Mouse (Mus musculus): ENCODE data around the gene Pax5. TPM values are rescaled to one million over a fixed set of nuclear protein-coding genes. Genes with fewer than 3 reads are reported as not detected.

Gene Pax5
- polyA plus RNA-seq, 1 experiment from 2014 or later: 0.99 TPM

DNA sequence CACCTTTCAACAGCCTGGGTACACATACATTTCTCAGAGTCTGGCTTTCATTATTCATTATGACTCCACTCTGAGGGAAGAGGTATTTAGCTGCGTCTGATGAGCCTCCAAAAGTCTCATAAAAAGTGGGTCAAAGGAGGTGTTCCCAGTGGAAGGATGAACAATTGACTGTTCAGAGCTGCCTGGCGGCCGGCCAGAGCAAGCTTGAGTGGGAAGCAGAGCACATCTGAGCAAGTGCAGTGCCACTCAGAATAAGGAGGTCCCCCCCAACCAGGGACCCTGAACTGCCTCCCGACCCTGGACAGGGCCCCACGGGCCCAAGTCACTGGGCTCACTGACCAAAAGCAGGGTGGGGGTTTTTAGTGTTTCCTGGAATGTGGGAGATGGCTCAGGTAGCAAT lies 109.4 kb downstream of the Pax5 start:
- no peak overlapping the region for H3K4me3 ChIP-seq (ENCODE audit: low read length)
- H3K4me1 ChIP-seq (ENCODE audit: control insufficient read depth, insufficient read depth, low read depth, low read length): peaks cover 15% of the 10 kb centered on the region
- WGBS: 21% methylated on average over 5 of the region's 5 CpGs
- no peaks in the 10 kb centered on the region for H3K36me3 ChIP-seq (ENCODE audit: control insufficient read depth, insufficient read depth, low read length)
- no peak overlapping the region for H3K4me2 ChIP-seq (ENCODE audit: low read length)
- no peak overlapping the region for H3K9ac ChIP-seq (ENCODE audit: low read depth, low read length)
- no peak overlapping the region; the same call in 1 of the 2 replicates for H3K27ac ChIP-seq (ENCODE audit: low read depth, low read length)
- ATAC-seq: peak; percentile 64; the same call in 1 of the 2 replicates
- no peaks in the 10 kb centered on the region for H3K9me3 ChIP-seq (ENCODE audit: control insufficient read depth, low read length)
- H3K27me3 ChIP-seq (replicated peaks; ENCODE audit: control insufficient read depth, insufficient read depth, low read length): no peaks in the 10 kb centered on the region

DNA sequence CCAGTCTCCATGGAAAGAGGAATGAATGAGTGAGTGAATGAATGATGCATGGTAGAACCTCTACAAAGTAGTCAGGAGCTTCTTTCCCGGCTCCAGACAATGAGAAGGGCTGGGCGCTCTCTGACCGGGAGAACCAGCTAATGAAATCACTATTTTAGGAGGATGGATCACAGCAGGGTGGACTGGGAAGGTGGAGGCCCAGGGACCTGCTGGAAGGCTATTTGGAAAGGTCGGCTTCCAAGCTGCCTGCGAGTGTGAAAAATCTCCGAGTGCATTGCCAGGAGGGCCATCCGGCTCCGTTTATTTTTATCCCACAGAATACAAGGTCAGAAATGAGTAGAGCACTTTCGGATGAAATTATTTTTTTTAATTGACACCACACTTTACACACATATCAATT lies 112.3 kb downstream of the Pax5 start:
- no peaks in the 10 kb centered on the region for H3K9me3 ChIP-seq (ENCODE audit: control insufficient read depth, low read length)
- H3K9ac ChIP-seq (ENCODE audit: low read depth, low read length): no peak overlapping the region
- H3K4me3 ChIP-seq (ENCODE audit: low read length): no peak overlapping the region
- no peak overlapping the region for H3K4me2 ChIP-seq (ENCODE audit: low read length)
- H3K27ac ChIP-seq (ENCODE audit: low read depth, low read length): no peak overlapping the region
- WGBS: 78% methylated on average over 9 of the region's 9 CpGs
- no peaks in the 10 kb centered on the region for H3K27me3 ChIP-seq (replicated peaks; ENCODE audit: control insufficient read depth, insufficient read depth, low read length)
- H3K36me3 ChIP-seq (ENCODE audit: control insufficient read depth, insufficient read depth, low read length): no peaks in the 10 kb centered on the region
- peaks cover 15% of the 10 kb centered on the region for H3K4me1 ChIP-seq (ENCODE audit: control insufficient read depth, insufficient read depth, low read depth, low read length)
- ATAC-seq: no peak

DNA sequence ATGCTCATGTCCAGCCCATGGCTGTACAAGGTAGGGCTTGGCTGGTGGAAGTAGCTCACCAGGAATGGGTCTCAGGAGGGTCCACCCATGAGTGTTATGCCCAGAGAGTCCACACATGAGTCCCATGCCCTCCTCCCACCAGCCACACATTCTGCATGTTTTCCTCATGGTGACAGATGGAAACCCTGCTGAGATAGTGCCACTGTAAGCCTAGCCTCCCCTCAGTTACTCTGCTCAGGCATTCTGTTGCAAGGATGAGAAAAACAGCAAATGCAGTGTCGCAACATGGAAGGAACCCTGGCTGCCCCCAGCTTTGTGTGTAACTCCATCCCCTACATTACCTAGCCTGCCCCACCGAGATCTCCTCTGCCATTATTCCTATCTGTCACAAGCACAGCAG lies 117.2 kb downstream of the Pax5 start:
- Histone ChIP-seq H3K4me1 (ENCODE audit: control insufficient read depth, insufficient read depth, low read depth, low read length) (no peaks in the 10 kb centered on the region), H3K27me3 (replicated peaks; ENCODE audit: control insufficient read depth, insufficient read depth, low read length) (no peaks in the 10 kb centered on the region), H3K27ac (ENCODE audit: low read depth, low read length) (no peak overlapping the region), H3K9ac (ENCODE audit: low read depth, low read length) (no peak overlapping the region), H3K4me2 (ENCODE audit: low read length) (no peak overlapping the region), H3K9me3 (ENCODE audit: control insufficient read depth, low read length) (no peaks in the 10 kb centered on the region), H3K4me3 (ENCODE audit: low read length) (no peak overlapping the region), H3K36me3 (ENCODE audit: control insufficient read depth, insufficient read depth, low read length) (no peaks in the 10 kb centered on the region)
- 80% methylated on average over 2 of the region's 2 CpGs for WGBS
- ATAC-seq: no peak

- no peak overlapping the region for H3K4me2 ChIP-seq (ENCODE audit: low read length)
- no peak overlapping the region for H3K27ac ChIP-seq (ENCODE audit: low read depth, low read length)
- no peaks in the 10 kb centered on the region for H3K36me3 ChIP-seq (ENCODE audit: control insufficient read depth, insufficient read depth, low read length)
- WGBS: 86% methylated on average over 4 of the region's 4 CpGs
- ATAC-seq: no peak
- no peak overlapping the region for H3K9ac ChIP-seq (ENCODE audit: low read depth, low read length)
- H3K4me1 ChIP-seq (ENCODE audit: control insufficient read depth, insufficient read depth, low read depth, low read length): no peaks in the 10 kb centered on the region
- no peaks in the 10 kb centered on the region for H3K27me3 ChIP-seq (replicated peaks; ENCODE audit: control insufficient read depth, insufficient read depth, low read length)
- H3K4me3 ChIP-seq (ENCODE audit: low read length): no peak overlapping the region
- no peaks in the 10 kb centered on the region for H3K9me3 ChIP-seq (ENCODE audit: control insufficient read depth, low read length)
These were observed 127.6 kb downstream of the Pax5 start for GRCm38 (mm10) chr4:44582687-44583086.

DNA sequence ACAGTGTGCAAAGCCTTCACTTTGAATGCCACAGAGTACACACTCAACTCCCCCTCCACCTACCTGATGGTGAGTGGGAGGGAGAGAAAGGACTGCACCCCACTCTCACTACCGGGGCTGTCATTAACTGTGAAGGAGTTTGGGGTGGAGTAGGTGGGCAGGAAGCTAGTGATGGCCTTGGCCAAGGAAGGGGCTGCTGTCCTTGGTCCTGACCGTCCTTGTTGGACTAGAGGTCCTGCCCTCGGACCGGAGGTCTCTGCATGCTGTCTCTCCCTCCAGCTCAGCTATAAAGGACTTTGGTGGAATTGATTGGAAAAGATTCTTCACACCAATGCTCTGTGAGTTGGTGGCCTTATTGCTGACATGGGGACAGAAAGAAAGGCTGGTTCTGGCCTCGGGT lies 131.7 kb downstream of the Pax5 start:
- H3K27ac ChIP-seq (ENCODE audit: low read depth, low read length): no peak overlapping the region
- ATAC-seq: no peak
- H3K27me3 ChIP-seq (replicated peaks; ENCODE audit: control insufficient read depth, insufficient read depth, low read length): no peaks in the 10 kb centered on the region
- no peaks in the 10 kb centered on the region for H3K9me3 ChIP-seq (ENCODE audit: control insufficient read depth, low read length)
- WGBS: 55% methylated on average over 5 of the region's 5 CpGs
- no peak overlapping the region for H3K4me3 ChIP-seq (ENCODE audit: low read length)
- H3K4me2 ChIP-seq (ENCODE audit: low read length): no peak overlapping the region
- no peak overlapping the region for H3K9ac ChIP-seq (ENCODE audit: low read depth, low read length)
- H3K36me3 ChIP-seq (ENCODE audit: control insufficient read depth, insufficient read depth, low read length): no peaks in the 10 kb centered on the region
- no peaks in the 10 kb centered on the region for H3K4me1 ChIP-seq (ENCODE audit: control insufficient read depth, insufficient read depth, low read depth, low read length)

- WGBS: 55% methylated on average over 5 of the region's 5 CpGs
- Histone ChIP-seq H3K36me3 (ENCODE audit: control insufficient read depth, insufficient read depth, low read length) (no peaks in the 10 kb centered on the region), H3K9ac (ENCODE audit: low read depth, low read length) (no peak overlapping the region), H3K4me1 (ENCODE audit: control insufficient read depth, insufficient read depth, low read depth, low read length) (no peaks in the 10 kb centered on the region), H3K4me2 (ENCODE audit: low read length) (no peak overlapping the region), H3K27ac (ENCODE audit: low read depth, low read length) (no peak overlapping the region), H3K9me3 (ENCODE audit: control insufficient read depth, low read length) (no peaks in the 10 kb centered on the region), H3K27me3 (replicated peaks; ENCODE audit: control insufficient read depth, insufficient read depth, low read length) (no peaks in the 10 kb centered on the region), H3K4me3 (ENCODE audit: low read length) (no peak overlapping the region)
- ATAC-seq: no peak
These were observed 133.0 kb downstream of the Pax5 start for GRCm38 (mm10) chr4:44577293-44577692.

DNA sequence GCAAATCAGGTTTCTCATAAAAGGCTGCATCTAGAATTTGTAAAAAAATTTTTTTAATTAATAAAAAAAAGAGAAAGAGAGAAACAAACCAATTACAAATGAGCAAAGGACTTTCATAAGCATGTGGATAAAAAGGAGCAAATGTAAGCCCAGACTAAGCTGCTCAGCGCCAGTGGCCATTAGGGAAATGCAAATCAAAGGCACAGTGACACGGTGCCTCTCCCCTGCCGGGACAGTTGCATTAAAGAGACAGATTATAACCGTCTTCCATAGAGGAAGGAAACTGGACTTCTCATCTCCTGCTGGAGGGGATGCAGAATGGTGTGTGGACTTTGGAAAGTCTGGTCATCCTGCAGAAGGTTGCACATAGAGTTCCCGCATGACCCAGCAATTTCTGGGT lies 133.5 kb downstream of the Pax5 start:
- Histone ChIP-seq H3K27ac (ENCODE audit: low read depth, low read length) (no peak overlapping the region), H3K4me3 (ENCODE audit: low read length) (no peak overlapping the region), H3K36me3 (ENCODE audit: control insufficient read depth, insufficient read depth, low read length) (no peaks in the 10 kb centered on the region), H3K4me1 (ENCODE audit: control insufficient read depth, insufficient read depth, low read depth, low read length) (no peaks in the 10 kb centered on the region), H3K27me3 (replicated peaks; ENCODE audit: control insufficient read depth, insufficient read depth, low read length) (no peaks in the 10 kb centered on the region), H3K9me3 (ENCODE audit: control insufficient read depth, low read length) (no peaks in the 10 kb centered on the region), H3K9ac (ENCODE audit: low read depth, low read length) (no peak overlapping the region), H3K4me2 (ENCODE audit: low read length) (no peak overlapping the region)
- 23% methylated on average over 5 of the region's 5 CpGs for WGBS
- ATAC-seq: no peak

GRCm38 (mm10) chr4:44573017-44573416 lies 137.3 kb downstream of the Pax5 start:
- no peaks in the 10 kb centered on the region for H3K9me3 ChIP-seq (ENCODE audit: control insufficient read depth, low read length)
- ATAC-seq: no peak
- no peak overlapping the region for H3K4me2 ChIP-seq (ENCODE audit: low read length)
- H3K27me3 ChIP-seq (replicated peaks; ENCODE audit: control insufficient read depth, insufficient read depth, low read length): no peaks in the 10 kb centered on the region
- WGBS: 77% methylated on average over 5 of the region's 5 CpGs
- H3K4me3 ChIP-seq (ENCODE audit: low read length): no peak overlapping the region
- no peaks in the 10 kb centered on the region for H3K36me3 ChIP-seq (ENCODE audit: control insufficient read depth, insufficient read depth, low read length)
- H3K27ac ChIP-seq (ENCODE audit: low read depth, low read length): no peak overlapping the region
- no peak overlapping the region for H3K9ac ChIP-seq (ENCODE audit: low read depth, low read length)
- H3K4me1 ChIP-seq (ENCODE audit: control insufficient read depth, insufficient read depth, low read depth, low read length): no peaks in the 10 kb centered on the region

GRCm38 (mm10) chr4:44572373-44572772 lies 137.9 kb downstream of the Pax5 start:
- Histone ChIP-seq H3K27ac (ENCODE audit: low read depth, low read length) (no peak overlapping the region), H3K4me3 (ENCODE audit: low read length) (no peak overlapping the region), H3K9me3 (ENCODE audit: control insufficient read depth, low read length) (no peaks in the 10 kb centered on the region), H3K4me2 (ENCODE audit: low read length) (no peak overlapping the region), H3K9ac (ENCODE audit: low read depth, low read length) (no peak overlapping the region), H3K27me3 (replicated peaks; ENCODE audit: control insufficient read depth, insufficient read depth, low read length) (no peaks in the 10 kb centered on the region), H3K4me1 (ENCODE audit: control insufficient read depth, insufficient read depth, low read depth, low read length) (no peaks in the 10 kb centered on the region), H3K36me3 (ENCODE audit: control insufficient read depth, insufficient read depth, low read length) (no peaks in the 10 kb centered on the region)
- WGBS: 74% methylated on average over 5 of the region's 5 CpGs
- no peak for ATAC-seq

- no peak for ATAC-seq
These were observed 141.1 kb downstream of the Pax5 start for GRCm38 (mm10) chr4:44569138-44569537.

More at GRCm38 (mm10) chr4:44569138-44569537, 141.1 kb downstream of the Pax5 start:
- Histone ChIP-seq H3K27ac (ENCODE audit: low read depth, low read length) (no peak overlapping the region), H3K4me3 (ENCODE audit: low read length) (no peak overlapping the region), H3K9ac (ENCODE audit: low read depth, low read length) (no peak overlapping the region), H3K4me1 (ENCODE audit: control insufficient read depth, insufficient read depth, low read depth, low read length) (no peaks in the 10 kb centered on the region), H3K4me2 (ENCODE audit: low read length) (no peak overlapping the region), H3K36me3 (ENCODE audit: control insufficient read depth, insufficient read depth, low read length) (no peaks in the 10 kb centered on the region), H3K27me3 (replicated peaks; ENCODE audit: control insufficient read depth, insufficient read depth, low read length) (peaks cover 7% of the 10 kb centered on the region; the same call in 1 of the 2 replicates), H3K9me3 (ENCODE audit: control insufficient read depth, low read length) (no peaks in the 10 kb centered on the region)
- WGBS: 84% methylated on average over 10 of the region's 10 CpGs

Data from hindbrain, embryonic 16.5 days (tissue).